Mouse (Mus musculus) liver, adult 2 months (tissue): Measurements from ENCODE around the gene Slc32a1.
A peak's percentile ranks its signal among the peaks of the same experiment; 100 is the strongest.

Source experiments
- CTCF ChIP-seq: fragments of 200-500 bp; IDR thresholded peaks from 2 replicates; pipeline ENCODE4 v1.5.1; 2011; ENCODE audit warnings: low read depth, low read length, control low read depth
- POLR2A ChIP-seq: fragments of 200-500 bp; IDR thresholded peaks from 2 replicates; pipeline ENCODE4 v1.6.1; 2011; ENCODE audit warnings: low read length, control low read depth; ENCODE audit not compliant: insufficient read depth; ENCODE audit errors: extremely low read depth

- TF ChIP-seq POLR2A = no peak
- TF ChIP-seq CTCF = peak; percentile 91
These were observed 42.4 kb downstream of the Slc32a1 start for GRCm38 (mm10) chr2:158652985-158653384.
